Mouse (Mus musculus) bone marrow macrophage, adult 2 months (primary cell): Measurements from ENCODE around the gene Acap3.

Experiments
- CTCF ChIP-seq: IDR thresholded peaks from 2 replicates; pipeline ENCODE4 v1.5.1; 2012; ENCODE audit warnings: low read depth, mild to moderate bottlenecking, low read length, moderate library complexity
- POLR2A ChIP-seq: IDR thresholded peaks from 2 replicates; pipeline ENCODE4 v1.6.1; 2012; ENCODE audit warnings: mild to moderate bottlenecking, low read depth, low read length, borderline replicate concordance

DNA sequence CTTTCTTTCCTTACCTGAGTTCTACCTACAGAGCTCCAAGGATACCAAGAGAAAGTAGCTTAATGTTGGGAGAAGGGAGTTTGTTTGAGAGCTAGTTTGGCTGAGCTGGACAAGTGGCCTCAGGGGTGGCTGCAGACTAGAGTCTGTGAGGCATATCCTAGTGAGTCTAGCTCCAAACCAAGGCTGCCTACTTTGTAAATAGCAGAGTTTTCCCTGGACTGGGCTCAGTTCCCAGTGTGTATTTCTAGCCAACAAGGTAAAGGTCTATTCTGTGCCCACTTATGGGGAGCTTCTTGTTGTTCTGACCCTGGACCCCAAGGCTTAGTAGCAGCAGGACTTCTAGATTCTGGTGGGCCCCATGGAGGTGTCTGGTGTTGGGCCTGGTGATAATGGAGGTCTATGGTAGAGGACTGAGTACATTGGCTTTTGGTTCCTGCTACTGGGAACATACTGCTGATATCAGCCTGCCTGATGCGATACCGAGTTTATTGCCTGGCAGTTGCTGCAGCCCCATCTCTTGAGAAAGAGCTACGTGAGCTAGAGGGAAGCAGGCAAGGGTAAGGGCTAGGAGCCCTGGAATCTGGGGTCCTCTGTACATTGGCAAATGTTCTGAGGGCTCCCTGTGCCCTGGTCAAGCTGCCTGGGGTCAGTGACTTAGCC lies 41.7 kb upstream of the Acap3 start:
- TF ChIP-seq POLR2A (no peak), CTCF (no peak)
